Mouse (Mus musculus) embryo, embryonic 9.5 days (tissue): Measurements from ENCODE around the gene Gprc5d.

Source experiments
- DNase-seq: peaks from one replicate; pipeline ENCODE4 v3.0.0-alpha.2; 2017; ENCODE audit errors: extremely low spot score

Gene Gprc5d

GRCm38 (mm10) chr6:135069856-135070255, 48.2 kb downstream of the Gprc5d start:
- no peak for DNase-seq

GRCm38 (mm10) chr6:135068221-135068620, 49.9 kb downstream of the Gprc5d start:
- no peak for DNase-seq

DNA sequence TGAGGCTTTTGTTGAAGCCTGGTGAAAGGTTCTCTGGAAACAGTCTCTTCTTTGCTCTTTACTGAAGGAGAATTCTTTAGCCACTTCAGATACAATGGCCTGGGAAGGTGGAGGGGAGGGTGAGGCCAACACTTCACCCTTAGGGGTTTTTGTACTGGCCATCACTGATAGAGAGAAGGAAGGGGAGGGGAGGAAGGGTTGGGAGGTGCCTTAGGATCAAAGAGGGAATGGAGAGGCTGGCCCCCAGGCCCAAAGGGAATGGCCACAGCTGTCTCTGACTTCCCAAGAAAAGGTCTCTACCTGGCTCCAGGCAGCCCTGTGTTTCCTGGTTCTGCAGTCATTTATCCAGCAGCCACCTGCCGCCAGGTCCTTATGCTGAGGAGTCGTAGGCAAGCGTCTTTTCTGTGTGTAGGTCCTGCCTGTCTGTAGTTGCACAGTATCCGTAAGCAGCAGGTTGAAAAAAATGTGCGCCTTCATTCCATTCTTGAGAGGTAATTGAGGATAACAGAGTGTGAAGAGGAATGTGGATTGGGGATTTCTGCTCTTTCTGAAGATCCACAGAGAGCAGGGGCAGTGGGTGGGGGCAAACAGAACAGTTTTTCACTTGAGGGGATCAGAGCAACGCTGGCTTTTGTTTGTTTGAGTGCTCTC, 51.2 kb downstream of the Gprc5d start:
- DNase-seq: no peak

DNA sequence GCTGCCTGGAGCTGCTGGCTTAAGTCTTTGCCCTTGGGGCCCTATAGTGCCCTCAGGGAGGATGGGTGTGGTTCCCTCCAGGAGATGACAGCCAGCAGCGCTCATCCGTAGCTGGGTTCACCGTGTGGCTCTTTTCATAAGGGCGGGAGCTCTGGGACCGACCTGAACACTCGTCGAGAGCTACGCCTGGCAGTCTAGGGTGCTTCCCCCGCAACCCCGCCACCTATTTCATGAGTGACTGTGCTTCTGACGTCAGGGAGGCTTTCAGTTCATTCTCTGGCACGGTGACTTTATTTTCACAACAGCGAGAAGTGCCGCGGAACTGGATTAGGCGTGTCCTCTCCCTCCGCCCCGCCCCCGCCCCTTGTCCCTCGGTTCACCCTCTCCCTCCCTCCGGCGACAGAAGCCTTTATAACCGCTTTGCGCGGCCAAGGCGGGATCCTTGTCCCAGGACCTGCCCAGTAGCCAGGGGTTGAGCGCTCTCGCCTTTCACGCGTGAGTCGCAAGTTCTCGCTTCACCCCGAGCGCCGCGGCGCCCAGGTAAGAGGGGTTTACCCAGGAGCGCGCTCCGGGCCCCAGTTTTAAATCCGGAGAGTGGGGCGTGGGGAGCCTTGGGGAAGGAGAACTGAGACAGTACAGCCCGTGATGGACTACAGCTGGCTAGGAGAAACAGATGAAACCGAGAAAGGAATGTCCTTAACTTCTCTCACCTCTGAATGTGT, 52.7 kb downstream of the Gprc5d start, which contains the start of gene Gprc5a:
Gprc5a (plus strand) TSS at position 416 of the 722 bp plus-strand sequence.
- peak; percentile 70 for DNase-seq

DNA sequence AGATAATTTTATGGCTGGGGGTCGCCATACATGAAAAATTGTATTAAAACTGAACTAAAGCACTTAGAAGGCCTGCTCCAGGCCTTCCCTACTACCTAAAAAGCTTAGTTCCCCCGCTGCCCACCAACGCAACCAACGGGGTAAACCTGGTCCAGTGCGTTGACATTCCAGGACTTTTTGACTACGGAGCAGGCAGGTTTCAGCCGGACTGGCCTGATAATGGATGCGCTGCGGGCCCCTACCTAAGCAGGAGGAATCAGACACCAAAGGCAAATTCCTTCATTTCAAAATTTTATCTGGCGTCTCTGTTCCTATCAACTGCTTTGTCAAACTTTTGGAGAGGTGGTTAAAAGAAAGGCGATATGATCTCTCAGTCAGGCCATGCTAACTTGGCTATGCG, 53.5 kb downstream of the Gprc5d start:
- no peak for DNase-seq

- DNase-seq: no peak
Observed at GRCm38 (mm10) chr6:135060728-135061127, 57.4 kb downstream of the Gprc5d start.
